Mouse (Mus musculus): ENCODE data around the gene Efna5. TPM values are rescaled to one million over a fixed set of nuclear protein-coding genes. Genes with fewer than 3 reads are reported as not detected.

The Efna5 gene
- polyA plus RNA-seq, 1 experiment from 2014 or later: 18.6 TPM

GRCm38 (mm10) chr17:62789291-62790290 lies 91.5 kb downstream of the Efna5 start:
- ATAC-seq (no peak), DNase-seq (ENCODE audit: low read depth, low spot score) (no peak)
- ChIA-PET CTCF (interaction anchor here (0.8 kb wide), 1 partner anchor 12 kb away, joined by 3 read pairs; no protein-coding TSS in a partner anchor), POLR2A (no interaction called here)
- TF ChIP-seq CTCF (IDR thresholded peaks at IDR 0.05): no peak
- H3K27me3 ChIP-seq: no peaks in the 10 kb centered on the region
- in situ Hi-C loops (cut with MboI; ENCODE audit: low pct_unique_long_range_greater_than_20kb): no loop called here

GRCm38 (mm10) chr17:62788783-62789182 lies 92.3 kb downstream of the Efna5 start:
- ATAC-seq (no peak), DNase-seq (ENCODE audit: low read depth, low spot score) (no peak)
- ChIA-PET POLR2A (no interaction called here), CTCF (no interaction called here)
- no peak for TF ChIP-seq CTCF (IDR thresholded peaks at IDR 0.05)
- no peaks in the 10 kb centered on the region for H3K27me3 ChIP-seq
- in situ Hi-C loops (cut with MboI; ENCODE audit: low pct_unique_long_range_greater_than_20kb): no loop called here

GRCm38 (mm10) chr17:62787855-62788254 lies 93.3 kb downstream of the Efna5 start:
- ChIA-PET POLR2A (no interaction called here), CTCF (no interaction called here)
- TF ChIP-seq CTCF (IDR thresholded peaks at IDR 0.05): no peak
- DNase-seq (ENCODE audit: low read depth, low spot score) (no peak), ATAC-seq (no peak)
- in situ Hi-C loops (cut with MboI; ENCODE audit: low pct_unique_long_range_greater_than_20kb): no loop called here
- H3K27me3 ChIP-seq: no peaks in the 10 kb centered on the region

- ChIA-PET POLR2A (interaction anchor here (0.7 kb wide), 1 partner anchor 32 kb away, joined by 4 read pairs; no protein-coding TSS in a partner anchor), CTCF (no interaction called here)
- TF ChIP-seq CTCF (IDR thresholded peaks at IDR 0.05): no peak
- DNase-seq (ENCODE audit: low read depth, low spot score) (no peak), ATAC-seq (no peak)
- in situ Hi-C loops (cut with MboI; ENCODE audit: low pct_unique_long_range_greater_than_20kb): no loop called here
- H3K27me3 ChIP-seq: no peaks in the 10 kb centered on the region
These were observed 94.6 kb downstream of the Efna5 start for GRCm38 (mm10) chr17:62786602-62786907.

- POLR2A ChIA-PET: interaction anchor here (0.7 kb wide), 1 partner anchor 32 kb away, joined by 4 read pairs; no protein-coding TSS in a partner anchor
- TF ChIP-seq CTCF (IDR thresholded peaks at IDR 0.05): no peak
- no peaks in the 10 kb centered on the region for H3K27me3 ChIP-seq
- no peak for DNase-seq (ENCODE audit: low read depth, low spot score)
- ATAC-seq: no peak
- in situ Hi-C loops (cut with MboI; ENCODE audit: low pct_unique_long_range_greater_than_20kb): no loop called here
- CTCF ChIA-PET: no interaction called here
These were observed 95.1 kb downstream of the Efna5 start for GRCm38 (mm10) chr17:62785781-62786601.

- POLR2A ChIA-PET: no interaction called here
- in situ Hi-C loops (cut with MboI; ENCODE audit: low pct_unique_long_range_greater_than_20kb): no loop called here
- TF ChIP-seq CTCF (IDR thresholded peaks at IDR 0.05): no peak
- CTCF ChIA-PET: interaction anchor here (1.1 kb wide), 1 partner anchor 11 kb away, joined by 6 read pairs; no protein-coding TSS in a partner anchor
- no peak for DNase-seq (ENCODE audit: low read depth, low spot score)
- no peaks in the 10 kb centered on the region for H3K27me3 ChIP-seq
- ATAC-seq: peak; percentile 5
These were observed 96.6 kb downstream of the Efna5 start for GRCm38 (mm10) chr17:62784274-62785171.

- ATAC-seq: peak; percentile 81
- peak; percentile 91 for TF ChIP-seq CTCF (IDR thresholded peaks at IDR 0.05)
- in situ Hi-C loops (cut with MboI; ENCODE audit: low pct_unique_long_range_greater_than_20kb): no loop called here
- CTCF ChIA-PET: interaction anchor here (0.8 to 1.1 kb wide), 6 partner anchors 8 to 196 kb away, joined by 3 to 6 read pairs (median 3); no protein-coding TSS in a partner anchor
- DNase-seq (ENCODE audit: low read depth, low spot score): peak; percentile 19
- POLR2A ChIA-PET: interaction anchor here (0.7 kb wide), 1 partner anchor 69 kb away, joined by 3 read pairs; no protein-coding TSS in a partner anchor
- no peaks in the 10 kb centered on the region for H3K27me3 ChIP-seq
These were observed 97.4 kb downstream of the Efna5 start for GRCm38 (mm10) chr17:62783524-62784273.

- TF ChIP-seq CTCF (IDR thresholded peaks at IDR 0.05): no peak
- no peaks in the 10 kb centered on the region for H3K27me3 ChIP-seq
- CTCF ChIA-PET: interaction anchor here (0.8 to 1.1 kb wide), 6 partner anchors 8 to 195 kb away, joined by 3 to 6 read pairs (median 3); no protein-coding TSS in a partner anchor
- ATAC-seq (no peak), DNase-seq (ENCODE audit: low read depth, low spot score) (no peak)
- in situ Hi-C loops (cut with MboI; ENCODE audit: low pct_unique_long_range_greater_than_20kb): no loop called here
- POLR2A ChIA-PET: interaction anchor here (0.7 kb wide), 1 partner anchor 10 kb away, joined by 3 read pairs; no protein-coding TSS in a partner anchor
These were observed 98.2 kb downstream of the Efna5 start for GRCm38 (mm10) chr17:62782826-62783404.

- in situ Hi-C loops (cut with MboI; ENCODE audit: low pct_unique_long_range_greater_than_20kb): no loop called here
- POLR2A ChIA-PET: interaction anchor here (0.5 kb wide), 1 partner anchor 1474 kb away, joined by 3 read pairs; no protein-coding TSS in a partner anchor
These were observed 100.0 kb downstream of the Efna5 start for GRCm38 (mm10) chr17:62781120-62781519.

More at GRCm38 (mm10) chr17:62781120-62781519, 100.0 kb downstream of the Efna5 start:
- ATAC-seq (no peak), DNase-seq (ENCODE audit: low read depth, low spot score) (no peak)
- H3K27me3 ChIP-seq: no peaks in the 10 kb centered on the region
- CTCF ChIA-PET: interaction anchor here (1.0 kb wide), 1 partner anchor 19 kb away, joined by 3 read pairs; no protein-coding TSS in a partner anchor
- TF ChIP-seq CTCF (IDR thresholded peaks at IDR 0.05): no peak
